Mouse (Mus musculus) forelimb bud, embryonic 11.5 days (tissue): ENCODE data around the gene Rab3gap2.

Source experiments
- DNase-seq: peaks from one replicate; pipeline ENCODE4 v3.0.0-alpha.2; 2012; ENCODE audit warnings: low read depth, low spot score

Rab3gap2 gene

DNA sequence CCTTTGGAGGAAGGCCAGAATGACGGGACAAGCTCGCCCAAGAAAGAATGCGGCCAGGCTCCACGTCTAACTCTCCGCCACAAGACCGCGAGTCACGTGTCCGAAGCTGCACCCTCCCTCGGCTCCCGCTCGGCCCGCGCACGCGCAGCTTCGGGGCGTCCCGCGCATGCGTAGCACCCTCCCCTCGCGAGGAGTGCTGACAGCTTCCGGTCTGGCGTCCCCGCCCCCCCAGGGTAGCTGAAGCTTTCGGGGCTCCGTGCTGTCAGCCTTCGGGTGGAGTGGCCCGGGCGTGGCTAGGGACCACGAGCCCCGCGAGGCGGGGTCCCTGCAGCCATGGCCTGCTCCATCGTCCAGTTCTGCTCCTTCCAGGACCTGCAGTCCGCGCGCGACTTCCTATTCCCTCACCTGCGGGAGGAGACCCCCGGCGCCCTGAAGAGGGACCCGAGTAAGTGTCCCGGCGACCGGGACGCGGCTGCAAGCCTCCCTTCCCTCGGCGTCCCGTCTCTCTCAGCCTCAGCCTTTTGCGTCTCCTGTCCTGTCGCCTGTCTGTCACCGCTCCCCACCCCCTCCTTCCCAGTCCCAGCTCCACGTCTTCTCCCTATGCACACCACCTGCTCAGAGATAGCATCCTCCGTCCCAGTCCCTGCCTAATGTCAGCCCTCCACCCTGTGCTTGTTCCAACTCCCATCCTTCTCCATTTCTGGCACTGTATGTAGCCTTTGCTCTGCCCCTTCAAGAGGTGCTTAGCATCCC lies at the start of gene Rab3gap2:
Rab3gap2 (plus strand) TSS at position 209 of the 753 bp plus-strand sequence.
- DNase-seq, result peak; percentile 96

- DNase-seq, result no peak
These were observed 30.3 kb upstream of the Rab3gap2 start for GRCm38 (mm10) chr1:185173641-185174040.

- DNase-seq, result no peak
These were observed 26.1 kb upstream of the Rab3gap2 start for GRCm38 (mm10) chr1:185177860-185178259.

GRCm38 (mm10) chr1:185183591-185184330 lies 20.2 kb upstream of the Rab3gap2 start:
- DNase-seq, result no peak

DNA sequence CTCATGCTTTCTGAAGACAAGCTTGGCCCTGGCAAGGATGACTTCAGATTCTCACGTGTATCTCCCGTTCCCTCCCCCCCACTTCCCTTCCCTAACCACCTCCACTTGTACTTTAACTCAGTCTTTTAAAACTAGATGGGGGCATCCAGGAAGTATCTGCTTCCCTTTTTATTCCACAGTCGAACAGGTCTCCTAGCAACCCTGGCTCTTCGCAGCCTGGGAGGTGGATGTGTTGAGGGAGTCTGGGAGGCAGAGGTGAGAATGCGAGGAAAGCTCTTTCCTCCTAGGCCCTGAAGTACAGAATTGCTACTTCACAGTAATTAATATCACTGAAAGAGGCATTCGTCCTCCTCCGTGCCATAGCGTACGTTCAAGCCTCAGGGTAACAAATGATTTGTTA lies 18.4 kb upstream of the Rab3gap2 start:
- DNase-seq, result no peak

DNA sequence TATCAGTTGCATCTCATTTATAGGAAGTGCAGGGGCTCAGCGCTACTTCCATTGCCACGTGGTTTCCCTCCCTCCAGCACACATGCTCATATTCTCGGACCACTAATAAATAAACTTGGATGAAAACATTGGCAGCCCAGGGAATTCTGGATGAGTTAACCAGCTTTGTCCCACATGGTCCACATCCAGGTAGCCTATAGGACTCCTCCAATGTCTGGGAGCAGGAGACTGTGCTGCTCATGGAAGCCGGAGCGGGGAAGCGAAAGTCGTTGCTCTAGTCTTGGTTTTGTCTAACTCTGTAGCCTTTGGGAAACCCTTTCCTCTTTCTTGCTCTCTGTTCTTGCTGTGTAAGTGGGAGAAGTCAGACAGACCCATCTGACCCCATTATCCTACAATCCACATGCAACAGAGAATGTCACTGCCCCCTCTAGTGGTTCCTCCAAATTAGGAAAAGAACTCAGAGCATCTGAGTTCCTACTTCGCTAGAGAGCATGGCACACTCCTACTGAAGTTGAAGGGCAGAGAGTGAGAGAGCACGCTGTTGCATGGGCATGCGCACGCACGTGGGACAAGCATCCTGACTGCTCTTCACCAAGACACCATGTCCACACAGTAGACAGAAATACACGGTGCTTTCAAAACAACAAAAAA lies 16.7 kb upstream of the Rab3gap2 start:
- peak; percentile 48 for DNase-seq

DNA sequence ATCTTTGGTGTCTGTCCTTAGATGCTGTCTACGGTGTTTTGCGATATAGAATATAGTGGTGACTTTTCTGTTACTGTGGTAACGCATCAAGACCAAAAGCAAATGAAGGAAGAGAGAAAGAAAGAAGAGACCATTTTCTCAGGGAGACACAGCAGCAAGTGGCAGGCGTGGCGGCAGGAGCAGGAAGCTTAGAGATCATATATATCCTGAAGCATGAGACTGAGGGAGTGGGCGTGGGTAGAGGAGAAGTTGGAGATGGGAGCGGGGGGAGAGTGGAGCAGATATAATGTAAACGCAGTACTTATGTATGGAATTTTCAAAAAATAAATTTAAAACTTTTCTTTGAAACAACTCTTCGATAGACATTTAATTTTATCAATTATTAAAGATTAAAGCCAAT lies 14.0 kb upstream of the Rab3gap2 start:
- no peak for DNase-seq

DNA sequence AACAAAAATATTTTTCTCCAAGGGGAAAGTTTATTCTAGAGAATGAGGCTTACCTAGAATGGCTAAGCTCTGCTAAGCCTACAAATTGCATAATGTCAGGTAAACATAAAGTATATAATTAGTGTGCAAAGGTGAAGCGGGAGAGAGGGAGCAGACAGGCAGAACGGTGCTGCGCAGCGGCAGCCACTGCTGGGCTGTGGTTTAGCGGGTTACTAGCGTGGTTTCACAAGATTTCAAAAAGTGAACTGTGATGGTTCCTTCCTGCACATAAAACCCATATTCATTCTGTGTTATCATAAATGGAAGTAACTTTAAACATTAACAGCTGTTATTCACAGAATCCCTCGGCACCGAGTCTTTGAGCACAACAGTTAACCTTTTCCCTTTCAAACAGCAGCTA lies 11.8 kb upstream of the Rab3gap2 start:
- no peak for DNase-seq

- DNase-seq, result peak; percentile 62
These were observed 10.4 kb upstream of the Rab3gap2 start for GRCm38 (mm10) chr1:185193509-185193908.

- DNase-seq, result no peak
These were observed 7.6 kb upstream of the Rab3gap2 start for GRCm38 (mm10) chr1:185196323-185196722.

DNA sequence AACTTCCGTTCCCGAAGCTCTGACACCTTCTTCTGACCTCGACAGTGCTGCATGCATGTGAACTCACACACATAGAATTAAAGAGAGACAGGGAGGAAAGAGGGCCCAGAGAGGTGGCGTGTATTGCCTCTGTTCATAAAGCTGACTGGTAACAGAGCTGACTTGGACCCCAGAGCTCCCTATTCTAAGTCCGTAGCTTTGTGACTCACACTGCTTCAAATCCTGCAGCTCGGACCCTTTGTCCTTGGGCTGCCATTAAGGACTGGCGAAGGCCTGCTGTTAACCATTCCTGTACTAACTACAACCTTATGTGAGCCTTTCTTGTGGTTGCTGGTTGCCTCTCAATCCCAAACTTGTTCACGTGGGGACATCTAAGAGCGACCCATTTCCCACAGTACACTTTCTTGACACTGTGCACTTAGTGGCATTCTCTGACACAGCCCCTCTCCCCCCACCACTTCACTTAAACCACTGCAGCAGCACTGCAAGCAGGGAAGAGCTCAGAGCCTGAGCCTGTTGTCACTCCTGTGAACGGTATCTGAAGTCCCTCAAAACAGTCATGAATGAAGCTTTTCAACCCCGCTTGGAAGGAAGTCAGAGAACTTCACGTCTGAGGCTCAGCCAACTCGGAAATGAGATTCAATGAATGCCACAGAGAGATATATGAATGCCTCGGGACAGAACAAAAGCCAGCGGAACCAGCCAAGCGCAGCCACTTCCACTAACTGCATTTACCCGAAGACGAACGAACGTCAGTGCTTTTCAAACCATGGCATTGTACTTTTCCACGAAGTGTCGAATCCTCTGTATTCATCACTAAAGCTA lies 3.1 kb upstream of the Rab3gap2 start:
- DNase-seq, result no peak

DNA sequence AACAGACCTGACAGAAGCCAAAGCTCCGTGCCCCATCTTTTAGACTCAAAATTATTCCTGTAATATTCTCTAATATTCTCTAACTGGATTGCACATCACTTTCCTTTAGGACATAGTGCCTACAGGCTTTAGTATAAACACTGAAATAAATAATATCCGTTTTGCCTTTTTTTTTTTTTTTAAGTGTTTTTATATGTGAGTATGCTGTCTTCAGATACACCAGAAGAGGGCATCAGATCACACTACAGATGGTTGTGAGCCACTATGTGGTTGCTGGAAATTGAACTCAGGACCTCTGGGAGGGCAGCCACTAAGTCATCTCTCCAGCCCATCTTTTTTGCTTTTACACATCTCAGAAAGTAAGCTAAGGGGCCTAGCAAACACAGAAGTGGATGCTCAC lies 1.9 kb upstream of the Rab3gap2 start:
- DNase-seq, result no peak

GRCm38 (mm10) chr1:185203196-185203908 lies 565 bp upstream of the Rab3gap2 start:
- DNase-seq, result no peak

GRCm38 (mm10) chr1:185205090-185205489 lies 1.2 kb downstream of the Rab3gap2 start:
- DNase-seq, result no peak

- DNase-seq, result no peak
These were observed 4.1 kb downstream of the Rab3gap2 start for GRCm38 (mm10) chr1:185207851-185208595.

DNA sequence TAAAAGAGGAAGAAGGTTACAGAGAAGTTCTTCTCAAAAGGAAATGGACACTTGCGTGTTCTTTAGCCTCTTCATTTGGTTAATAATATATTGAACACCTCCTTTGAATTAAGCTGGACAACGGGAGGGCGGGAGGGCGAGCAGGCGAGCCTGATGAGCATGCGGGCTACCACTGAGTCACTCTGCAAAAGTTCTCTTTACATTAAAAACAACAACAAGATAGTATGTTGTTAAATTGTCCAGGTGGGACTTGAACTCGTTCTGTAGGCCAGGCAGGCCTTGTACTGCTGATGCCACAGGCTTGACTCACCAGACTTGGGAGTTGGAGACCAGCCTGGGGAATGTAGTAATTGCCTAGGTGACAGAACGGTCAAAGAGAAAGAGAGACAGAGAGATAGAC lies 4.8 kb downstream of the Rab3gap2 start:
- DNase-seq, result no peak

DNA sequence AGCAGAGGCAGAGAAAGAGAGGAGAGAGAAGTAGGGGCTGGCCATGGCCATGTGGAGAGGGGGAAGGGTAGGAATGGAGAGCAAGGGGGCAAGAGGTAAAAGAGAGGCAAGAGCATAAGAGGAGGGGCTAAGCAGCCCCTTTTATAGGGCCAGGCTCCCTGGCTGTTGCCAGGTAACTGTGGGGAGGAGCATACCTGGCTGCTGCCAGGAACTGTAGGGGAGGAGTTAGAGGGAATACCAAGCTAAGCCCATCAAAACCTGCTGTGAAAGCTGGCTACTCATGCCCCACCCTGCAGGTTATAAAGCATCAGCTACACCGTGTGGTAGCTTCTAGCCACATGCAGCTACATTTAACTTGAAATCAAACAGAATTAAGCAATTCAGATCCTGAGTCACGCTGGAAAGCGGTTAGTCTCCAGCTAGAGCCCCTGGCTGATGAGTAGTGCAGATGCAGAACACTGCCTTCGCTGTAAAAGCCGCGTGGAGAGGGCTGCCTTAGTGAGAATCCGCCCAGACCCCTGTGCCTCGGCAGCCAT lies 5.8 kb downstream of the Rab3gap2 start:
- no peak for DNase-seq

- DNase-seq, result peak; percentile 68
These were observed 12.4 kb downstream of the Rab3gap2 start for GRCm38 (mm10) chr1:185216360-185216759.

DNA sequence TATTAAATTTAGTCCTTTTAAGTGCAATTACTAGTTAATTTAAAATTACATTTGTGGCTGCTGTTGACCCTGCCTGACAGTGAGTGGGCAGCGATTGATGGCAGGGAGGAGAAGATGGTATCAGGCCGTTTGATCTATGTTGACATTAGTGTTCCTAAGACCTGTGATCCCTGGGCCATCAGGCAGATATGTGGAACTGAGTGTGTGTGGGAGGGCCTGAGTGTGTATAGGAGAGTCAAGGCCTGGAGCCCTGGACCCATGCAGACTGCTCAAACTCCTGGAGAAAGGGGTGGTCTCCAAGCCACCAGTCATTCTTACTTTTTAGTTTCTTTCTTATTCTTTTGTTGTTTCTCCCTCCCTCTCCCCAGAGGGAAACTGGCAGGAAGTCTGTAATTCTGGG lies 12.8 kb downstream of the Rab3gap2 start:
- DNase-seq, result no peak

GRCm38 (mm10) chr1:185217966-185218365 lies 14.0 kb downstream of the Rab3gap2 start:
- DNase-seq, result no peak
